Mouse (Mus musculus): ENCODE results near the gene Parp8.

- no peak for TF ChIP-seq GATA1 (IDR thresholded peaks at IDR 0.05; ENCODE audit: borderline replicate concordance, low read length)
- TF ChIP-seq CTCF (IDR thresholded peaks at IDR 0.05; ENCODE audit: low read depth, low read length): no peak
These were observed 33.8 kb downstream of the Parp8 start for GRCm38 (mm10) chr13:116991560-116991959.
